Mouse (Mus musculus): ENCODE data around the gene Mrpl45.

DNA sequence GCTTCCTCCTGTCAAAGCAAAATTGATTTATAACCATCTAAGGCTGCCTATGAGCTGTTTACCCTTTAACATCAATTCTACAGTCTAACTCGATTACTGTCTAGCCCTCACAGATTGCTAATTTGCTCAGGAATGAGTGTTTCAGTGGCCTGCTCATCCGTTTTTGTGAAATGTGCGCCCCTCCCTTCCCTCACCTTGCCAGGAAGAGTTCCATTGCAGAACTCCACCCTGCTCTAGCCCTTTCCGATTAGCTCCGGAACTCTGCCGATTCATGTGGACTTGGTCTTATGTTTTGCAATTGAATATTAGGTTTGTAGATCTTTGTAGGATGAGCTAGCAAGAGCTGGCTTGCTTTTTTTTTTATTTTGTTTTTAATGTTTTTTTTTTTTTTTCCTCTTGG, 33.3 kb upstream of the Mrpl45 start:
- no peak for TF ChIP-seq GATA1 (IDR thresholded peaks at IDR 0.05; ENCODE audit: borderline replicate concordance, low read length)
- TF ChIP-seq CTCF (IDR thresholded peaks at IDR 0.05; ENCODE audit: low read depth, low read length), result no peak
- TF ChIP-seq POLR2AphosphoS5 (IDR thresholded peaks at IDR 0.05; ENCODE audit: insufficient replicate concordance, low read depth, low read length), result no peak

Data from G1E (cell line).